Mouse (Mus musculus): ENCODE data around the gene Eea1.
"Not testable (repeated sequence)": the region's sequence is repeated elsewhere in the genome, so short reads cannot be mapped to it uniquely, and the experiment has no call there.

The Eea1 gene

GRCm38 (mm10) chr10:96075403-96075802, 135.0 kb downstream of the Eea1 start:
- DNase-seq: no peak

GRCm38 (mm10) chr10:96075880-96076279, 135.4 kb downstream of the Eea1 start:
- no peak for DNase-seq

DNA sequence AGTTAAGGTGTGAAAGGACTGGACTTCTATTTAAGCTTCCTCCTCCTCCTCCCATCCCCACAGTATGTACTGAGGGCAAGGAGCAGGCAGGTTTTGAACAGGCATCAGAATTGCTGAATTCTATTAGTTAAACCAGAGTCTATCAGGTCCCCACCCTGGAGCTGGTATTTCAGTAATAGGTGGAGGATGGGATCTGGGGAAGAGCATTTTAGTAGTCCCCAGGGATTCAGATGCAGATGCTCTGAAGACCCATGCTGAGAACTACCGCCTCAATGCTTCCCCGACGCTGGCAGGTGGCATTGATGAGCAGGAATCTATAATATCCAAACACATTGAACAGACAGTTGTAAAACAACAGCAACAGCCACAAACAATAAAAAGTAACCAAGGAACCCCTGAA, 136.0 kb downstream of the Eea1 start:
- DNase-seq: no peak

- DNase-seq: not testable (repeated sequence)
These were observed 137.1 kb downstream of the Eea1 start for GRCm38 (mm10) chr10:96077480-96078066.

- DNase-seq: no peak
These were observed 139.4 kb downstream of the Eea1 start for GRCm38 (mm10) chr10:96079823-96080222.

- peak; percentile 53 to 55 for DNase-seq
These were observed 140.3 kb downstream of the Eea1 start for GRCm38 (mm10) chr10:96080440-96081381.

DNA sequence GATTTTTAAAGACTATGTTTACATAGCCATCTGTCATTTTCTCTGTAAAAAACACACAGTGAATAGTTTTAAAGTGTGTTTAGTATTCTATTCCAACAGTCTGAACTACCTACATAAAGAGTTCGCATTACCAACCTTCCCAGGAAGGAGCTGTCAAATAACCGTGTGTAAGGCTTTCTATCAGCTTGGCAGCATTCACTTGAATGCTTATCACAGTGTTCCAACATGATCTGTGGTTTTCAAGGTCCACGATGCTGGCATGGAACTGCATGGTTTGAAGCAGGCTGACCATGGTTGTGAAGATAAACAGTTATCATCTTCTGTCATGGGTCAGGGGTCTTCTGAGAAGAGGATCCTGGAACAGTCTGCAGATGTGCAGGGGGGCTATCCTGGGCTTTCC, 141.8 kb downstream of the Eea1 start:
- no peak for DNase-seq

DNA sequence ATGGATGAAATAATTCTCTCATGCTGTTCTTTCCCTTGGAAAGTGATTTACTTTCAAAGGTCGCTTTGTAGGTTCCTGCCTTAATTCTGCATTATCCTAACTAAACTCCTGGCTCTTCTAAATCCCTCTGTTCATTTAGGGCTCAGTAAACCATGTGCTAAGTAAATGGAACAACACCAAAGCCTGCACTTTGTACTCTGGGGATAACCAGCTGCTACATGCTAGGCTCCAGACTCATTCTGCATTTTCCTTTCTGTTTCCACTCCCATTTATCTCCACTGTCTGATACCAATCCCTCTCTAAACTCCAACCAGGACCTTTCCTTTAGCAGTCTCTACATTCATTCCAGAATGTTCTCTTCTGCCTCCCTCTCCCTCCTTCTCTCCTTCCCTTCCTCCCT, 149.3 kb downstream of the Eea1 start:
- DNase-seq: no peak

- DNase-seq: no peak
These were observed 149.9 kb downstream of the Eea1 start for GRCm38 (mm10) chr10:96090388-96090787.

DNA sequence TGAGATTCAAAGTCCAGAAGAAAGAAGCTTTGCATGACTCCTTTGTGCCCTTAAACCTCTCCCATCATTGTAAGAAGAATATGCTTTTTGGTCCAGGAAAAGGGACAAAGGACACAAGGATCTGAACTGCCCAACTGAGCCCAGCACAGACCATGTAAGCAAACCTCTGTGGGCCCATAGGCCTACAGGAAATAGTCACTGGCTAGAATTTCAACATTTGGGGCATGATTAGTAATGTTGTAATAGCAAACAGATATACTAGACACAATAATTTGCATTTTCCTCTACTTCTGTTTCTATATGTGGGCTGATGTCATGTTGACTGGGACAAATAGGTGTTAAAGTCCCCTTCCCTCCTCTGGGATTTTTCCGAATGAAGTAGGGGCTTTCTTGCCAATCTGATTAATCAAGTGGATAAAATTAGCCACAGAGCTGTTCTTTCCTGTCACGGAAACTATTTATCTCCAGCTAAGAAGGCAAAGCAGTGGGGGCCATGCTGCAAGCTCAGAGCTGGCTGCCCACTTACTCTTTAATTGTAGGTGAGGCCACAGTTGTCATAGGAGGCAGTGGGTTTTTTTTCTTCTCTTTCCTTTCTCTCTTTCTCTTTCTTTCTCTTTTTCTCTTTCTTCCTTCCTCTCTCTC, 153.6 kb downstream of the Eea1 start:
- no peak for DNase-seq

DNA sequence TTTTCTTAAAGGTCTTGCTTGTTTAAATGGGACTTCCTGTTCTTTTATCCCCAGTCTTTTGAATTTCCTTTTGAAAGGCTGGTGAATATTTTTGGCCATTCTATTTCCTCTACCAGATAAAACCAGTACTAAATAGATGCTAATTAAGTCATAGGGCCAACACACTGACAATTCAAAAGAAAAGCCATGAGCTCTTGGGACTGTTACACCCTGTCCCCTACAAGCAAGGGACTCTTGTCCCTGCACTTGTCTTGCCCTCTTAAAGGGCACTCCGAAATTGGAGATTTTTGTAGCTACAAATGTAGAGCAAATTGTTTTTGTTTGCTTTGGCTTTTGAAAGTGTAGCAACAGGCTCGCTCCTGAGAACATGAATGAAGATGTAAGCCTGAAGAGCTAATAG, 154.1 kb downstream of the Eea1 start:
- DNase-seq: no peak
